Mouse (Mus musculus): ENCODE results near the gene Csnk1e. TPM values are rescaled to one million over a fixed set of nuclear protein-coding genes. Genes with fewer than 3 reads are reported as not detected.

The Csnk1e gene
- polyA plus RNA-seq (2014; fragmentation: Nextera tagmentation; extraction: Ambion mirVana), result 73.2 and 91.0 TPM in 2 replicates

DNA sequence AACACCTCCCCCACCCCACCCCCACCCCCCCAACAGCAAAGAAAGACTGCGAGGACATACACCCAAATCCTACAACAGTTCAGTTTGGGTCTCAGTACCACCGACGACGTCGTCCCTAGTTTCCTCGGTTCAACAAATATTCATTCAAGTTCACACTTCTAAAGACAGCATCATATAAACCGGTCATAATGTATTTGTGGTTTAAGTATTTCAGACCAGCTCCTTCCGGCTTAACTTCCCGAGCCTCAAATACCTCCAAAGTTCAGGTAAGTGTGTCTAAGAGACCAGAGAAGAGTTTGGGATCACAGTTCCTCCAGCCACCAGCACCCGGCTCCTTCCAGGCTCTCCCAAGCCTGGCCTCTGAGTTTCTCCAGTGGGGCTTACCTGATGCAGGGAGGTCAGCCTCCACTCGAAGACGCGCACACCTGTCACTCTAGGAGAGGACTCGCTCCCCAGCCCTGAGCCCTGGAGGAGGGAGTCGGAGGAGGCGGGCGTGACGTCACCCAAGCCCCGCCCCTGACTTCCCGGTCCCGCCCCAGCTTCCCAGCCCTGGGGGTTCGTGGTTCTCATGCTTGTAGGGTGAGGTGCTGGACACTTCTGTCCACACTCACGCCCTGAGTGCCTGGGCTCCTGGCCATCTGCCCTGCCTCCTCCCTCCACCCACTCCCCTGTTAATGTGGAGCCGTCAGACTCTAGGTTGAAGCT lies at the start of gene Csnk1e:
TSS of gene Csnk1e (minus strand) at position 461 of the 705 bp plus-strand sequence.
- 3% methylated on average over 24 of the region's 24 CpGs for WGBS (ENCODE audit: insufficient replicate concordance)

DNA sequence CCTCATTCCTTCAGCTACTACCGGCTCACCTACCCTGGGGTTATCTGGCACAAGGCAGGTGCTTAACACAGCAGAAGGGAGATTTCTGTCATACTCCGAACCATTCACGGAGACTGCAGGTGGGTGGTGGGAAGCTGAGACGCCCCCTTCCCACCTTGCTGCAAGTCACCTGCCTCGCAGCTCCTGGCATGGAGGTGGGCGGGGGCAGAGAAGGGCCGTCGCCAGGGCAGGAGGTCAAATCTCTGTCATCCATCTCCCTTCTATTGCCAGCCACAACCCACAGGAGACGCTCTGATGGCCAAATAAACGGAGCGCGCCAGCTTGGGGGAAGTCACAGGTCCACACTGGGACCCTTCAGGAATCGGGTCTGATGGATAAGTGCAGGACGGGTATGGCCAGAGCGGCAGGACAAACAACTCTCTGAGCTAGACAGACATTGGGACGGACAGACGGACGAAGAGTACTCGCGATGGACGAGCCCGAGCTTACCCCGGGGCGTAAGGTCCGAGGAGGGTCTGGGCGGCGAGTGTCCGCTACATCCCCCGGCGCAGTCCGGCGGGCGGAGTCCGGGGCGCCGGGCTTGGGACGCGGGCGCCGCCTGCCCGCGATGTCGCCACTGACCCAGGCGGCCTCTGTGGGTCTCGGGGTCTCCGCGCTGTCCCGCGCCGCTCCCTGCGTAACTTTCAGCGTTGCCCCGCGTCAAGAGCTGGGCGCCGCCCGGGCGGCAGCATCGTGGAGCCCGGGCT lies 49.5 kb upstream of the Csnk1e start, which contains the start of gene Kcnj4:
TSS of gene Kcnj4 (minus strand) at position 535 of the 746 bp plus-strand sequence.
- Histone ChIP-seq H3K4me3 (ENCODE audit: low read depth, low read length) (peak within 1 kb of the TSS; percentile 56), H3K4me2 (peak within 1 kb of the TSS; percentile 99), H3K4me1 (ENCODE audit: control insufficient read depth, insufficient read depth, low read length) (peaks cover 23% of the 10 kb centered on the region), H3K9ac (ENCODE audit: low read depth, low read length) (peak within 1 kb of the TSS; percentile 70), H3K27me3 (ENCODE audit: control insufficient read depth, insufficient read depth, low read length) (peaks cover 86% of the 10 kb centered on the region), H3K27ac (ENCODE audit: low read depth, low read length) (no peak within 1 kb of the TSS), H3K9me3 (replicated peaks; ENCODE audit: control insufficient read depth, low read length) (no peaks in the 10 kb centered on the region), H3K36me3 (ENCODE audit: control insufficient read depth, insufficient read depth, low read length) (no peaks in the 10 kb centered on the region)
- WGBS (ENCODE audit: insufficient replicate concordance), result 1% methylated on average over 57 of the region's 60 CpGs
- no peak for ATAC-seq (replicated peaks; ENCODE audit: insufficient number of reproducible peaks, low FRiP score, low TSS enrichment)

More for the DNA sequence above, at the start of gene Csnk1e:
- Histone ChIP-seq H3K9ac (ENCODE audit: low read depth, low read length) (peak within 1 kb of the TSS; percentile 46), H3K4me1 (ENCODE audit: control insufficient read depth, insufficient read depth, low read length) (peaks cover 17% of the 10 kb centered on the region), H3K4me3 (ENCODE audit: low read depth, low read length) (peak within 1 kb of the TSS; percentile 37), H3K9me3 (replicated peaks; ENCODE audit: control insufficient read depth, low read length) (no peaks in the 10 kb centered on the region), H3K27ac (ENCODE audit: low read depth, low read length) (no peak within 1 kb of the TSS), H3K4me2 (peak within 1 kb of the TSS; percentile 76), H3K36me3 (ENCODE audit: control insufficient read depth, insufficient read depth, low read length) (no peaks in the 10 kb centered on the region), H3K27me3 (ENCODE audit: control insufficient read depth, insufficient read depth, low read length) (no peaks in the 10 kb centered on the region)
- peak; percentile 81 for ATAC-seq (replicated peaks; ENCODE audit: insufficient number of reproducible peaks, low FRiP score, low TSS enrichment)

DNA sequence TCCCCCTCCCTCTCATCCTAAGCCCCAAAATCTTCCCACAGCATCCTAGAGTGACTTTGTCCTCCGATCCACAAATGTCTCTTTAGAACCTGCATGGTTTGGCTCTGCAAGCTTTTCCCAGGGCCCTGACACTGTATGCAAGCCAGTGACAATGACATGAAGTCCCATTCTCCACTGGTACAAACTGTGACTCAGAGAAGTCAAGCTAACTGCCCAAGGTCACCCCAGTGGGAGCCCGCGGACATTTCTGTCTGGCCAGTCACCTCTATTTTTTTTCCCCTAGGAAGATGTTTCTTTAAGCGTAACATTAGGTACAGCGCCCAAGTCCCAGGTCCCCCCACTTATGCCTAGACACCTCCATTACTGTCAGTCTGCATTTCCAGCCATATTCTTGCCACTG lies 48.1 kb upstream of the Csnk1e start:
- peaks cover 31% of the 10 kb centered on the region for H3K4me1 ChIP-seq (ENCODE audit: control insufficient read depth, insufficient read depth, low read length)
- no peaks in the 10 kb centered on the region for H3K9me3 ChIP-seq (replicated peaks; ENCODE audit: control insufficient read depth, low read length)
- H3K36me3 ChIP-seq (ENCODE audit: control insufficient read depth, insufficient read depth, low read length), result no peaks in the 10 kb centered on the region
- H3K4me2 ChIP-seq, result no peak overlapping the region
- WGBS (ENCODE audit: insufficient replicate concordance), result 75% methylated on average over 5 of the region's 5 CpGs
- H3K4me3 ChIP-seq (ENCODE audit: low read depth, low read length), result no peak overlapping the region
- no peak overlapping the region for H3K9ac ChIP-seq (ENCODE audit: low read depth, low read length)
- H3K27ac ChIP-seq (ENCODE audit: low read depth, low read length), result no peak overlapping the region
- no peak for ATAC-seq (replicated peaks; ENCODE audit: insufficient number of reproducible peaks, low FRiP score, low TSS enrichment)
- H3K27me3 ChIP-seq (ENCODE audit: control insufficient read depth, insufficient read depth, low read length), result peaks cover 92% of the 10 kb centered on the region

DNA sequence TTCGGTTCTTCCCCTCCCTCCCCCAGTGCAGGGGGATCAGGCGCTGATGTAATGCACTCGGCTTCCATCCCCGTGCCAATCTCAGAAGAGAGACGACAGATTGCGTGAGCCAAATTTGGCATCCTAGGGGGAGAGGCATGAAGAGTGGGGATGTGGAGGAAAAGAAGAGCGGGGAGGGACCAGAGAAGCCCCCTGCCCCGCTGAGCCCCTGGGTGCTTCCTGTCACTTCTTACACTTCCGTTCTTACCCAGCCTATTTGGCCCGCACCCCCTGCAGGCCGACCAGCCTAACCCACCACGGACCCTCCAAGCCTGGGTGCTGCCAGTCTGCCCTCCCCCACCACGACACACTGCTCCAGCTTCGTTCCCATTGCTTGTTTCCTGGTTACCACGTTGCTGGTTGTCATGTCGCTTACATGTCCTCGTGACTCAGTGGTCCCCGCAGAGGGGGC lies 47.5 kb upstream of the Csnk1e start:
- Histone ChIP-seq H3K27ac (ENCODE audit: low read depth, low read length) (no peak overlapping the region), H3K27me3 (ENCODE audit: control insufficient read depth, insufficient read depth, low read length) (peaks cover 91% of the 10 kb centered on the region), H3K9ac (ENCODE audit: low read depth, low read length) (no peak overlapping the region), H3K4me3 (ENCODE audit: low read depth, low read length) (peak overlapping the region; percentile 4; the same call in 1 of the 2 replicates), H3K4me2 (no peak overlapping the region), H3K36me3 (ENCODE audit: control insufficient read depth, insufficient read depth, low read length) (no peaks in the 10 kb centered on the region), H3K4me1 (ENCODE audit: control insufficient read depth, insufficient read depth, low read length) (peaks cover 31% of the 10 kb centered on the region), H3K9me3 (replicated peaks; ENCODE audit: control insufficient read depth, low read length) (no peaks in the 10 kb centered on the region)
- ATAC-seq (replicated peaks; ENCODE audit: insufficient number of reproducible peaks, low FRiP score, low TSS enrichment), result no peak
- WGBS (ENCODE audit: insufficient replicate concordance), result 11% methylated on average over 18 of the region's 18 CpGs

DNA sequence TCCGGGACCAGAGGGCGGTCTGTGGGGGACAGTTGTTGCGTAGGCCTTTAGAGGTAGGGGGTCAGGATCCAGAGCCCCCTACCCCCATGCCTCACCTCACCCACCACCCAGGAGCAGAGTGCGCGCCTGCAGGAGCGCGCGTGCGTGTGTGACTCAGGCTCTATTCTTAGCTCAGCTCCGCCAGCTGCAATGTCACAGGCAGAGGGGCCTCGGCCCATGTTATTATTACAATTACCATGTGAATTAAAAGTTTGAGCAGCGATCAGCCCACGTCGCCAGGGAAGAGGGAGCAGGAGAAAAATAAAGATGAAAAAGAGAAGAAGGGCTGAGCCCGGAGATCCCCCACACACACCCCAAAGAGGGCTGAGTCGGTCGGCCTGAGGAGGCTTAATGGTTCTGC lies 44.7 kb upstream of the Csnk1e start:
- Histone ChIP-seq H3K9me3 (replicated peaks; ENCODE audit: control insufficient read depth, low read length) (no peaks in the 10 kb centered on the region), H3K9ac (ENCODE audit: low read depth, low read length) (0 out of 2 replicates have a peak overlapping the region, but pooled peaks have one; percentile 28), H3K4me1 (ENCODE audit: control insufficient read depth, insufficient read depth, low read length) (peaks cover 27% of the 10 kb centered on the region), H3K4me3 (ENCODE audit: low read depth, low read length) (no peak overlapping the region), H3K27ac (ENCODE audit: low read depth, low read length) (no peak overlapping the region), H3K27me3 (ENCODE audit: control insufficient read depth, insufficient read depth, low read length) (peaks cover 68% of the 10 kb centered on the region), H3K36me3 (ENCODE audit: control insufficient read depth, insufficient read depth, low read length) (no peaks in the 10 kb centered on the region), H3K4me2 (no peak overlapping the region)
- ATAC-seq (replicated peaks; ENCODE audit: insufficient number of reproducible peaks, low FRiP score, low TSS enrichment), result no peak
- whole genome bisulfite sequencing (ENCODE audit: insufficient replicate concordance), result 51% methylated on average over 17 of the region's 17 CpGs

DNA sequence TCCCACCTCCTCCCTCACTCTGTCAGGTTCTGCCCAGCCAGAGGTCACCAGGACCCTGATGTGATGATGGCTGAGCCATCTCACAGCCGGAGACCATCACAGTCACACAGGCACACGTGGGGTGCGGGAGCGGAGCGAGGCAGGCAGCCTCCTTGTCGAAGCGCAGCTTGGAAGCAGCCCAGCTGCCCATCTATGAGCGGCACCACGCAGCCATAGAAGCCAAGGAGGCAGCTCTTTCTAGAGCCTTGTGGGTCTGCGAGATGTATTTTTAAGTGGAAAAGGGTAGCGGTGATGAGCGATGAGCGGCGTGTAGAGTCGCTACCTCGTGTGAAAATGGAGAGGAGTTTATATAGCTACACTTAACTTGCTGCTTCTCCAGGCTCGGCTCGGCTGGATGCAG lies 38.2 kb upstream of the Csnk1e start:
- Histone ChIP-seq H3K27ac (ENCODE audit: low read depth, low read length) (no peak overlapping the region), H3K9ac (ENCODE audit: low read depth, low read length) (no peak overlapping the region), H3K4me1 (ENCODE audit: control insufficient read depth, insufficient read depth, low read length) (no peaks in the 10 kb centered on the region), H3K27me3 (ENCODE audit: control insufficient read depth, insufficient read depth, low read length) (peaks cover 48% of the 10 kb centered on the region), H3K4me3 (ENCODE audit: low read depth, low read length) (no peak overlapping the region), H3K9me3 (replicated peaks; ENCODE audit: control insufficient read depth, low read length) (no peaks in the 10 kb centered on the region), H3K4me2 (peak overlapping the region; percentile 31), H3K36me3 (ENCODE audit: control insufficient read depth, insufficient read depth, low read length) (no peaks in the 10 kb centered on the region)
- WGBS (ENCODE audit: insufficient replicate concordance), result 31% methylated on average over 18 of the region's 18 CpGs
- no peak for ATAC-seq (replicated peaks; ENCODE audit: insufficient number of reproducible peaks, low FRiP score, low TSS enrichment)

DNA sequence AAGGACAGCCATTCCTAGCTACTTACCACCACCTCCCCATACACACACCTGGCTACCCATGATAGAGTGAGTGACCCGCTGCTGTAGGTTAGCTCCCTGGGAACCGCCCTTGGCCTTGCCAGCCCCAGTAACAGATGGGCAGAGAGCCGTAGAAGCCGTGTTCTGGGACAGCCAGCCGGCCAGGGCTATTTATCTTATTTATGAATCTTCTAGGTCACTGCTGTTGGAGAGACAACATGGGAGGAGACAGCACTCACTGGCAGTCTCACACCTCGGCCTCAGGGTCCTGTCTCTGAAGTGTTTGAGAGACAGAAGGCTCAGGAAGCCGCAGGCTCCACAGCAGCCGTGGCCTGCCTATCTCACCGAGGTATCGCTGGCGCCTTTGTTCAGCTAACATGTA lies 34.1 kb upstream of the Csnk1e start:
- Histone ChIP-seq H3K27me3 (ENCODE audit: control insufficient read depth, insufficient read depth, low read length) (peaks cover 36% of the 10 kb centered on the region), H3K36me3 (ENCODE audit: control insufficient read depth, insufficient read depth, low read length) (no peaks in the 10 kb centered on the region), H3K27ac (ENCODE audit: low read depth, low read length) (no peak overlapping the region), H3K4me1 (ENCODE audit: control insufficient read depth, insufficient read depth, low read length) (no peaks in the 10 kb centered on the region), H3K9ac (ENCODE audit: low read depth, low read length) (no peak overlapping the region), H3K4me2 (no peak overlapping the region), H3K4me3 (ENCODE audit: low read depth, low read length) (no peak overlapping the region), H3K9me3 (replicated peaks; ENCODE audit: control insufficient read depth, low read length) (no peaks in the 10 kb centered on the region)
- 68% methylated on average over 11 of the region's 11 CpGs for WGBS (ENCODE audit: insufficient replicate concordance)
- no peak for ATAC-seq (replicated peaks; ENCODE audit: insufficient number of reproducible peaks, low FRiP score, low TSS enrichment)

DNA sequence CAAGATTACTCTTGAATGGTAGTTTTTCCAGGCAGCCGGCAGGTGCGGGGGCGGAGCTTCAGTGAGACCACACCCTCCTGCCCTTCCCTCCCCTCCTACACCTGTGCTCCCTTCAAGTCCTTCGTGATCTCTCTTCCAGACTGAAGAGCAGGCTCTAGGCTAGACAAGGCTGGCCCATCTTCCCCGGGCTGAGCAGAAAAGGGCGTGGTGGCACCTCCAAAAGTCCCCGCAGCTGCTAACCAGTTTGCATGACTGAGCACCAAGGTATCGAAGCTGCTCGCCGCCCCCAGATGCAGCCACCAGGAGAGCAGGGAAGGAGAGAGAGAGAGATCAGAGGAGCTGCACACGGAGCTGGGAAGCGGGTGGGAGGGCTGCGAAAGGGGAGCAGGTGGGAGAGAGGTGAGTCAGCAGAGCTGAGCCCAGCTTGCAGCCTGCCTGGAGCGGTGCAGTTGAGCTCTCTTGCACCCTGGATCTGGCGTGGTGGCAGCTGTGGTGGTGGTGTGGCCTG lies 25.9 kb upstream of the Csnk1e start:
- no peak overlapping the region for H3K4me3 ChIP-seq (ENCODE audit: low read depth, low read length)
- WGBS (ENCODE audit: insufficient replicate concordance), result 13% methylated on average over 15 of the region's 15 CpGs
- no peak for ATAC-seq (replicated peaks; ENCODE audit: insufficient number of reproducible peaks, low FRiP score, low TSS enrichment)

More for the DNA sequence above, 25.9 kb upstream of the Csnk1e start:
- no peaks in the 10 kb centered on the region for H3K9me3 ChIP-seq (replicated peaks; ENCODE audit: control insufficient read depth, low read length)
- no peak overlapping the region for H3K27ac ChIP-seq (ENCODE audit: low read depth, low read length)
- no peaks in the 10 kb centered on the region for H3K36me3 ChIP-seq (ENCODE audit: control insufficient read depth, insufficient read depth, low read length)
- no peak overlapping the region for H3K4me2 ChIP-seq
- peaks cover 27% of the 10 kb centered on the region for H3K27me3 ChIP-seq (ENCODE audit: control insufficient read depth, insufficient read depth, low read length)
- no peak overlapping the region for H3K9ac ChIP-seq (ENCODE audit: low read depth, low read length)
- peaks cover 14% of the 10 kb centered on the region for H3K4me1 ChIP-seq (ENCODE audit: control insufficient read depth, insufficient read depth, low read length)

All from heart, embryonic 11.5 days (tissue).